Mouse (Mus musculus): ENCODE results near the gene Atp6v1b1.

The Atp6v1b1 gene

DNA sequence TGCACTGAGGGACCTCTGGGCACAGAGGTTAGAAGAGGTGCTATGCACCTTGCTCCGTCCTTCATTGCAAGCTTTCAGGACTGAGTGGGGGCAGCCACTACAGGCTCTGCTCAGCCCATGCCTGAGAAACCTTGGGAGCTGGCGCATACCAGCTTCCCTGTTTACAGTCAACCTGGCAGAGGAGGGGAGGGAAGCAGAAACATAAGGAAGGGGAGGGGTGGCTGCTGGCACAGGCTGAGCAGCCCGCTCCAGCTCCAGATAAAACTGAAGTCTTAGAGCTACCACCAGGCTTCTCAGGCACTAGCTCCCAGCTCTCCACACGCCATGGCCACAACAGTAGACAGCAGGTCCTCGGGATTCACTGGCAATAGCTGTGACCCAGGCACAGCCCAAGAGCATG, at the start of gene Atp6v1b1:
TSS of gene Atp6v1b1 (plus strand) at position 230 of the 400 bp plus-strand sequence.
- no peak for DNase-seq (ENCODE audit: low spot score)

DNA sequence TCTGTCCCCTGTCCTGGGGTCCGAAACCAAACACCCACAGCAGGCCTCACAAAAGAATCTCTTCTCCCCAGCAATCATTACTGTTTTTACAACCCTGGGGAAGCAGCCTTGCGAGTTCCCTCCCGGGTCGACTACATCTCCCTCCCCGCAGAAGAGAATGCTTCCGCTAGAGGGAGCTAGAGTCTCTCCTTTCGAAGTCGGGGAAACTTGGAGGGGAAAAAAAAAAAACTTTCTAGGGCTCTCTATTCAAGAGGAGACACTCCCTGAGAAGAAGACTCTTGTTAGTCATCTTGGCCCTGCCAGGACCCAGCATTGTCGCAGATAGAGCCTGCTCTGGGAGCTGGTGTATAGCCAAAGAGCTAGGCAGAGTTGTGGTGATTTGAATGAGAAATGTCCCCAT, 49.0 kb upstream of the Atp6v1b1 start:
- no peak for DNase-seq (ENCODE audit: low spot score)

DNA sequence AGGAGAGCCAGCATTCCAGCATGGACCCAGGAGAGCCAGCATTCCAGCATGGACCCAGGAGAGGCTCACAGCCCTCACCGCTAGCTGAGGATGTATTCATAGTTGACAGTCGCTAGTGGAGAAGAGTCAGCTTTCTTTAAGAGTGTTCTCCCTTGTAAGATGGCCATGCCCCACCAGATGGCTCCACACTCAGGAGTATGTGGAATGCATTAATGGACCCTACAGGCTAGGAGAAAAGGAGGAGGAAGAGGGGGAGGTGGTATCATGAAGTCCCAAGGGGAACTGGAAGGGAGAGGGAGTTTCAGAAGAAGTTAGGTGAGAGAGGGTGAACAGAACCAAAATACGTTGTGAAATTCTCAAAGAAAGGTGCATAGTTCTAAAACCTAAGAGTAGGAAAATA, 47.1 kb upstream of the Atp6v1b1 start:
- no peak for DNase-seq (ENCODE audit: low spot score)

DNA sequence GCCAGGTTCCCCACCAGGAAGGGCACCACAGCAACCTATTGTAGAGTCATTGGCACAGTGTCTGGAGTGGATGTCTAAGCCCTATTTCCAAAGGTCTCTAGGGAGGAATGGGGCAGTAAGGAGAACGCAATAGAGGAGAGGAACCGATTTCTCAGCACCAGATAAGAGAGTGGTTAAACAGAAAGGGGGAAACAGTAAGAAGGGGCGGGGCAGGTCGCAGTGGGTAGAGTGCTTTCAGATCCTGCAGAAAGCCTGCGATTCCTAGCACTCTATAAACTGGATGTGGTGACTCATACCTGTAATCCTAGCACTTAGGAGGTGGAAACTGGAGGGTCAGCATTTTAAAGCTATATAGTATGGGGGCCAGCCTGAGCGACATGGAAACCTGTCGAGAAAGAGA, 46.1 kb upstream of the Atp6v1b1 start:
- no peak for DNase-seq (ENCODE audit: low spot score)

DNA sequence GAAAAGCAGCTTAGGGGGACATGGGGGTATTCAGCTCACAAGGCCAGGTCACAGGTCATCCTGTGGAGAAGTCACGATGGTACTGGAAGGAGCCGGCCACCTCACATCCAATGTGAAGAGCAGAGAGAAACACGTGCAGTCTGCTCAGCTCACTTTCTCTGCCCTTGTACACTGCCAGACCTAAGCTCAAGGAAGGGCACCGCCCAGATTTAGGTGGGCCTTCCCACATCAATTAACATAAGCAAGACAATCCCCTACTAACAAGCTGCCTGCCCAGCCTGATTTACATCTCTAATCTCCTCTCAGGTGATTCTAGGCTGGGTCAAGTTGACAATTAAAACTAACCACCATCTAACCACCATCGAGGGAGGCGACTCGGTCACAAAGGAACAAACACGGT, 44.9 kb upstream of the Atp6v1b1 start:
- no peak for DNase-seq (ENCODE audit: low spot score)

GRCm38 (mm10) chr6:83699971-83700370, 42.8 kb upstream of the Atp6v1b1 start:
- DNase-seq (ENCODE audit: low spot score), result no peak

DNA sequence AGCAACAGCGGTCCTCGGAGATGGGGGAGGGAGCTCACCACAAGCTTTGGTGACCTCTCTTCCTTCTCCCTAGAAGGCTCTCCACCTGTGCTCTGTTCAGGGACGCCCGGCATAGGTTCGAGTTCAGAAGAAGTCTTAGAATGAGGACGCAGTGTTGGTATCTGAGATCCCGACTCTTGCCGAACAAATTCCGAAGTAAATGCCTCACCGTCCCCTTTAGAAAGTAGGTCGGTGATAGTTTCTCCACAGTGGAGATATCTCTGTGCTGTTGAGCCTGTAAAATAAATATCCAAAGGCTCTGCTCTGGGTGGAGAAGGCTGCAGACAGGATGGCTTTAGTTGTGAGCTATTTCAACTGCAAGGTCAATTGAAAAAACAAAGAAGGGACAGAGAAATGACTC, 41.8 kb upstream of the Atp6v1b1 start:
- DNase-seq (ENCODE audit: low spot score), result no peak

DNA sequence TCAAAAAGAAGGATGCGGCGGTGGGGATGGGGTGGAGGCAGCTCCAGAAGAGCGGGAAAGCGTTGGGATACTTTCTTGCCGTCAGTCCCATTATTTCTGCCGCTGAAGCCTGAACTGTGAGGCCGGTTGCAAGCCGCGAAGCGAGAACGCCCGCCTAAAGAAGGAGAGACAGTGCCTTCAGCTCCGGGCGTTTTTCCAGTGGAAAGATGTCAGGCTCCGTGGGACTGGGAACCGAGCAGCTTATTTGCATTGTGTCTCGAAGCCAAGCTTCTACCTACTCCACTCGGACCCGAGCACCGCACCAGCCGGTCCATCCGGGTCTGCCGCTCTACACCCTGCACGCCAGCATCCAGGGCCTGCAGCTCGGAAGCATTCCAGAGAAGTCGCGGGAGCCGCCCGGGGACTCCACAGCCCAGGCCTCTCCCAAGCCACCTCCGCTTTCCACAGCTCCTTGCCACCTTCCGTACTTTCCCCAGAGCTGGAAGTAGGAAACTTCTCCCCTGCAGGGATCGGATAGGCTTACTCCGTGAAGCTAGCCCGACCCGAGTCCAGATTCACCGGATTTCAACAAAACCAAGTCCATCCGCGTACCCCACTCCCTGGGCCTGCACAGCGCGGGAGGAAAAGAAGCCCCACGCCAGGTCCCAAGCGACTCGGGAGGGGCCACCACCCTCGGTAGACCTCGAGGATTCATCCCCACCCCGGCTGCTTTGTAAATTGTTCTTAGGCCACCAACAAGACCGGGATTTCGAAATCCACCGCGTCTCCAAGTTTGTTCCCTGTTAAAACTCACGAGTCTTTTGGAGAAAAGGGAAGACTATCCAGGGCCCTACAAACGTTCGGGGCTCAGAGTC, 40.4 kb upstream of the Atp6v1b1 start:
- no peak for DNase-seq (ENCODE audit: low spot score)

GRCm38 (mm10) chr6:83703000-83703721, 39.6 kb upstream of the Atp6v1b1 start:
- no peak for DNase-seq (ENCODE audit: low spot score)

- no peak for DNase-seq (ENCODE audit: low spot score)
Observed at GRCm38 (mm10) chr6:83703722-83704078, 39.1 kb upstream of the Atp6v1b1 start.

GRCm38 (mm10) chr6:83704294-83704693, 38.5 kb upstream of the Atp6v1b1 start:
- no peak for DNase-seq (ENCODE audit: low spot score)

DNA sequence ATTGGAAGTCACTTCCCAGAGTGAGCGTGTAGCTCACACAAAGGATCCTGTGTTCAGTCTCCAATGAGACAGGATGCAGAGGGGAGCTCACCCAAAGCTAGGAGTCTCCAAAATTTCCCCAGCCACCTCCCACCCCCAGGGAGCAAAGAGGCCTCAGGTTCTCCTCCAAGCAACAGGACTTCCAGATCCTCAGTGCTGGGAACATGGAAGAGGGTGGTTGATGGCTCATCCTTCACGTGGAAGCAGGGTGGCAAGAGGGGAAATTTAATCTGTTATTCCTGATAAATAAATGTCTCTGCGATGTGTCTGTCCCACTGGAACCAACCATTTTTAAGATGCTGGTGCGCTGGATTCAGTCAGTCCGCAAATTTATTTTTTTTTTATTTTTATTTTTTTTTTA, 38.1 kb upstream of the Atp6v1b1 start:
- no peak for DNase-seq (ENCODE audit: low spot score)

- DNase-seq (ENCODE audit: low spot score), result no peak
Observed at GRCm38 (mm10) chr6:83707738-83708510, 34.9 kb upstream of the Atp6v1b1 start.

DNA sequence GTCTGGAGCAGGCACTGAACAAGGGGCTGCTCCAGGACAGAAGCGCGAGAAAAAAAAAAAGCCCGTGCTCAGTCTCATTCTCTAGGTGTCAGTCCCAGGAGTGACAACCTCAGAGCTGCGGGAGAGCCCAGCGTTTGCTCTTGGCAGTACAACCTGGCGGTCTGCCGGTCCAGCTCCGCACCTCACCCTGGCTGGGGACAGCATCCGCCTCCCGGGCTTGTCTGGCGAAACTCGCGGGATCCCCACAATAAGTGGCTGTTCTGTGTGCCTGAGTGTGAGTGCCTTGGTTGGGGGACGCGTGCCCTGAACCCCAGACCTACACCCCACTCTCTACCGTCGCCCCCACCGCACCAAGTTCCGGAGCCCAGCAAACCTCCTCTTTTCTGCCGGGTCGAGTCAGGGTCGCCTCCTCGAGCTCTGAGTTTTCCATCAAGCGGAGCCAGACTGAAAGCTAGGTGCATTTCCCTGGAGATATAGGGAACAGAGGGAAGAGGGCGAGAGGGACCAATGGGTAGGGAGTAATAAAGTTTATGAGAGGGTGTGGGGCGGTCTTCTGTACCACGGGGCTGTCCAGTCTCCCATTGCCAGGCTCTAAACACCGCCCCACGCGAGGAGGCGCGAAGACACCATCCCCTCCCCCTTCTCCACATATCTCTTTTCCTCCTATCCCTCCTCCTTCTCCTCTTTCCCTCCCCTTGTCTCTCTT, 32.3 kb upstream of the Atp6v1b1 start:
- no peak for DNase-seq (ENCODE audit: low spot score)

- peak; percentile 63 for DNase-seq (ENCODE audit: low spot score)
Observed at GRCm38 (mm10) chr6:83711067-83711675, 31.6 kb upstream of the Atp6v1b1 start, which contains the start of gene Vax2. TSS of gene Vax2 (plus strand) at chr6:83711264.

DNA sequence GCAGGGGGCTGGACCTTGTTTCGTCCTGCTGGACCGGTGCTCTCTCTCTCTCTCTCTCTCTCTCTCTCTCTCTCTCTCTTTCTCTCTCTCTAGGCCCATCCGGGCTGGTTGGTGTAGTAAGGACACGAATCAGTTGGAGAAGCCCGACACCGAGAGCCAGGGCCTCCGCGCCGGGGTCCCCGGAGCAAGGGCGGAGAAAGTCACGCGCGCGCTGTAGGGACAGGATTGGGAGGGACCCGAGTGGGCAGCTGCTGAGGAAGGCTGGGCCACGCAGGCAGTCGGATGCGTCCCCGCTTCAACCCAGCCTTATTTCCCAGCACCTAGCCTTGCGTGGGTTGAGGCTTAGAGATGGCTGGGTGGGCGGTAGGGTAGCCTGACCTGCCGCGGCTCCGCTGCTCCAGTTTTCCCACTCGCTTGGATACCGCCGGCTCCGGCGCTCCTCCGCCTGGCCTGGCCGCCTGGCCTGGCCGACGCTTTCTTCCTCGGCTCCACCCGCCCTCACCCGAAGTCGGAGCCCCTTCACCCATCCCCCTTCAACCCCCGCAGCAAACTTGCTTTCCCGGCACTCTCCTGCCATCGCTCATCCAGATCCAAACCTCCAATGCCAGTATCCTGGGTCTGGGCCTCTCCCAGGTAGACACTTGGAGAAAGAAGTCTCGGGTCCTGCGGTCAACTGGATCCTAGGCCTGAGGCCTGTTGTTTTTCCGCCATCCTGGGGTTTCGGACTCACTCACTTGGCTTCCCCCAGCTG, 30.9 kb upstream of the Atp6v1b1 start:
- DNase-seq (ENCODE audit: low spot score), result no peak

- DNase-seq (ENCODE audit: low spot score), result no peak
Observed at GRCm38 (mm10) chr6:83713271-83714136, 29.3 kb upstream of the Atp6v1b1 start.

DNA sequence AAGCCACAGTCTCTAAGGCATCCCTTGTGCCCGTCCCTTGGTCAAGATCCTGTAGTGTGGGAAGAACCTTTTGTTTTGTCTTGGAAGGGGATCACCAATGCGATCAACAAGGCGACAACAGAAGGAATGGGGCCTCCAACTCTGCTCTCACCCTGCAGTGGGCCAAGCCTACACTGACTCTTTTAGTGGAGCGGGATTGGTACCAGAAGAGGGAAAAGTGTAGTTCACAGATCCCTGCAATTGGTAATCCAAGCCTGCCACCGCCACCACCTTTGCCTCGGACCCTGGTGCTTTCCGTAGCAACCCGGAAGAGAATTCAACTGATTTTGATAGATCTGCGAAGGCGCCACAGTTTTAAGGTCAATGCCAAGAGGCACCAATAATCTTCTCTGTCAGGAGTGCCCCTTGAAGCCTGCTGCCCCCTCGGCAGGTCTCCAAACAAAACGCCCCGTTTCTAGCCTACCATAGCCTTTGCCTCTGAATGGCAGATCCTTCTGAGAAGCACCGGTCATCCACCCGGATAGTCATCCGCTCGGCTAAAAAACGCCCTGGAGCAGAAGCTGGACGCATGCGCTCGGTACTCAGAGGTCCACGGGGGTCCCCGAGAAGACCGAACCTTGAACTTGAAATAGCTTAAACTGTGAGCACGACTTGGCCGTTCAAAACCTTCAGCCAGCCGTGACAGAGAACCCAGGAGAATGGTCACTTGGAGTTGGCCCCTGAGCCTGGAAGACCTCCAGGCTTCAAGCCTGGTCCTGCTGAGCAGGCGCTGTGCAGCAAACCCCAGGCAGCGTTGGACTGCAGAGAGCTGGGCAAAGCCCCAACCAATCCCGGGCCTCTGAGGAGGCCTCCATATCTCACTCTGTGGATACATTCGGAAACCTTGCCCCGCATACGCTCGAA, 28.3 kb upstream of the Atp6v1b1 start:
- no peak for DNase-seq (ENCODE audit: low spot score)
